Mouse (Mus musculus) G1E (cell line): ENCODE measurements around the gene Sh3tc1.

Source experiments
- CTCF ChIP-seq: IDR thresholded peaks from 2 replicates; pipeline ENCODE4 v1.5.1; 2012; ENCODE audit warnings: low read depth, low read length, inconsistent platforms, mixed read lengths
- GATA1 ChIP-seq: IDR thresholded peaks from 2 replicates; pipeline ENCODE4 v1.6.1; 2012; ENCODE audit warnings: borderline replicate concordance, low read length, inconsistent platforms, mixed read lengths
- TAL1 ChIP-seq: conservative IDR thresholded peaks from 2 replicates; pipeline ENCODE4 v1.6.1; 2012; ENCODE audit warnings: low read depth, low read length, inconsistent platforms, mixed read lengths

DNA sequence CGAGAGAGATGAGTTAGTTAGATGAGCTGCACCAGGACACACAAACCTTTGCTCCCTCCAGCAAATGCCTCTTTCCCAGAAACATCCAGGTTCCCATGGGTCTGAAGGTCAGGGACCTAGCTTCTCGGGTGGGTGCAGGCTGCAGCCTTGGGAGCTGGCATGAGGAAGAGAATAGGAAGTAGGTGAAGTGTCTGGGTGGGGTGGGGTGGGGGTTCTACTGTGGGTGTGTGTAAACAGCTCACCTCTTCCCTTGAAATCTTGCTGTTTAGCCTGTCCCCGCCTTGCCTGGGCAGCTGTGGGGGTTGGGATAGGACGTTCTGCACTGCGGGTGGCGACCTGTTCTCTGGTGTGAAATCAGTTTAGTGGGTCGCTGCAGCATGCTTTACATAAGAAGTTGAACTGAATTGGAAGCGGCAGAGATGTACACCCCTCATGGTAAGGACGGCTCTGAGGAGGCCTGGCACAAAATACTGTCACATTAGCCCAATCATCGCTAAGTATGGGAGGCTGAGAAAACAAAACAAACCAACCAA is 42.9 kb upstream of the Sh3tc1 start:
- no peak for TF ChIP-seq TAL1
- no peak for TF ChIP-seq CTCF
- no peak for TF ChIP-seq GATA1
